Mouse (Mus musculus): ENCODE measurements at regions not wholly inside any gene's neighbourhood (a gene's known extent, or its start where the extent isn't known, plus 50 kb on each side); places are given as distances from the start of the nearest gene placed in this dataset.

DNA sequence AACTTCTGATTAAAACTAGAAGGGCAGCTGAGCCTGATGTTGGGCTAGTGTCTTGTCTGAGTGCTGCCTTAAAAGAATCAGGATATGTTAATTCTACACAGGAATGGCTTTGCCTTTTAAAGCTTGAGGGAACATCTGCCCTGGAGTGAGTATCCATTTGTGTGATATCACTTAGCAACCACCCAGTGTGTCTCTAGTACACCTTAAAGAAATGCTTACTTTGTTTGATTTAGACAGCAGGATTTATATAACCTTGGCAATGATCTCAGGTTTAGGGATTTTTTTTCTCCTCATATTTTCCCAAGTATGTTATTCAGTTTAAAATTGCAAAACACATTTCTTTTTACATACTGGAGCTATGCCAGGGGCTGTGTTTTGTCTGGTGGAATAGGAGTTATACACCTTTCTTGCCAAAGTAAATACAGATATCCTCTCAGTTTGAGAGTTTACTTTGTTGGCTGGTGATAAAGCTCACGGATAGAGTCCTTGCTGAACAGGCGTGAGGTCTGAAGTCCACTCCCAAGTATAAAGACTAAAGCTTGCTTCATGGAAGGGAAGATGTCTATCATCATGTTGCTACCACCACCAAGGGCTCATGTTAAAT is 206.6 kb downstream of the Rsl24d1 start:
- no peak for DNase-seq (ENCODE audit: low spot score in 2 of 2)

DNA sequence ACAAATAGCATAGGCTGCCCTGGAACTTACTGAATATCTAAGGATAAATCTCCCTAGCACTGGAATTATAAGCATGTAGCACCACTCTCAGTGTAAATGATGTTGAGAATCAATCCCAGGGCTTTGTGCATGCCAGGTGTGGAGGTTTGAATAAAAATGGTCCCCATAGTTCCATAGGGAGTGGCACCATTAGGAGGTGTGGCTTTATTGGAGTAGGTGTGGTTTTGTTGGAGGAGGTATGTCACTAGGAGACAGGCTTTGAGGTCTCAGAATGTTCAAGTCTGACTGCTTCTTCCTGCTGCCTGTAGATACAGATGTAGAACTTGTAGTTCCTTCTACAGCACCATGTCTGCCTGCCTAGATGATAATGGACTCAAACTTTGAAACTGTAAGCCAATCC is 217.8 kb downstream of the Rsl24d1 start:
- DNase-seq (ENCODE audit: low spot score in 2 of 2): no peak

DNA sequence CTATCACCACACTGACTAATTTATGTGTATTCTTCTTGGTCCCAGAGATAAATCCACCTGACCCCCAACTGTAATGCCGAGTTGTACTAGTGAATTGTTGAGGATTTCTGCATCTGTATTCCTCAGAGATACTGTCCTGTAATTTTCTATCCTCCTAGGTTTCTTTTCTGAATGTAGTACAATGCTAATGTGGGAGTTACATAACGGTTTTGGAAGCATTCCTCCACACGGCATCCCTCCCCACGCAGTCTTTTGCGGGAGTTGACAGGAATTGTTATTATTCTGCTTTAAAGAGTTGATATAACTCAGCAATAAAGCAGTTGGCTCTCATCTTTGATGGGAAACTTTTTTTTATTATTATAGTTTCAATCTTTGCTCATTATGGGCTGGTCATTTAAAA is 222.8 kb downstream of the Rsl24d1 start:
- DNase-seq (ENCODE audit: low spot score in 2 of 2): peak; percentile 5 to 6

DNA sequence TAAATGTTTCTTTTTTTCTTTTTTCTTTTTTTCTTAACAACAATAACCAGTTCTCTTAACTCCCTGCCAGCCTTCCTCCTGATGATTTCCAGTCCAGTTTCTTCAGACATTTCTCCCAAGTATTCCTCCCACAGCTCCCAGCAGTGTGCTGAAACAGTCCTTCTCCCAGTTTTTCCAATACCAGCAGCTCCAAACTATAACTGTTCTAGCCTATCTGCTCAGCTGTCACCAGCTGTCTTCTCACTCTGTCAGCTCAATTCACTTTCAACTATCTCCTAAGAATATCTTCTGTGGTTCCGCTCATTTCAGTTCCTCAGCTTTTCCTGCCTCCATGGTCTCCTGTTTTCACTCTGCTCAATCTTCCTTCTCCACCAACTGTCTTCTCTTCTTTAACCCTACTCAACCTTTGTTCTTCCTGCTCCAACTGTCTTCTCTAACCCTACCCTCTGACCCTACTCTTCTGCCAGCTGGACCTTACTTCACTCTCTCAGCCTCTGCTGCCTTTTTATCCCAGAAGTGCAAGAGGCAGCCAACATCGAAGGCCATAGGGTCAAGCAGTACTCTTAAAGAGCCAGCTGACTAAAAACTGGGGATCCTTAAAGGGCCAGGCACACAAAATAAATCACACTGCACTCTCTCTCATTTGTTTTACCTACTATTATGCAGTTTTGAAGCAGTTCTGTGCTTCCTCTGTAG is 224.0 kb downstream of the Rsl24d1 start:
- no peak for DNase-seq (ENCODE audit: low spot score in 2 of 2)

DNA sequence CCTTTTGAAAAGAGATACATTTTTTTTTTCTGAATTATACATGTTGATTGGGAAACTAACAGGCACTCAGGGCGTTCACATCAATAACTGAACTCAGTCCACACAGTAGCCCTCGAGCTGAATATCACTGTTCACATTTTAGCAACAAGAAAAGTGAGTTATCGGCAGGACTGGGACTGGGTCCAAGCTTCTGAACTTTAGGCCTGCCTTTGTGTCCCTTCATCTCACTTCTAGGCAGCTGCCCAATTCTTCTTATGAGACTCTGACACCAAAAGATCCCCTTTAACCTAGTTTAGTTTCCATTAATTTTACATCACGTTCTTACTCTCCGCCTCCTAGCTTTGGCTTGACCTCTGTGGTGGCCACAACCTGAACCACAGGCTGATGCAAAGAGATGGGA is 242.7 kb downstream of the Rsl24d1 start:
- DNase-seq (ENCODE audit: low spot score in 2 of 2): no peak

DNA sequence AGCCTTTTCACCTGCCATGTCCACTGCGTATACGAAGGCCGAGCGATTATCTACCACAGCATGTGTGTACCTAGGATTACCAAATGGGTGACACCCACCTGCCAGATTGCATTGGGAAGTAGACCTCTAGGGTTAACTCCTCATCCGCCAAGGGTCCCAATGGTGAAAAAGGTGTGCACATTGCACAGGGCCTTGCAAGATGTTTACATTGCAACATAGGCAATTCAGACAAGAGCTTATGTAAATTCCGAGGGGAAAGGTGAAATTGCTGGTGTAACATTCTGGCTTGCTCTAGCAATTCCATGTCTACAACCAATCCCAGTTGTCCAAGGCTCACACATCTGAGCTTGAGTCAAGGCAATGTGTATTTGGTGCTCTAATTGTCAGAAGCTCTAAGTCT is 245.7 kb downstream of the Rsl24d1 start:
- DNase-seq (ENCODE audit: low spot score in 2 of 2): no peak

DNA sequence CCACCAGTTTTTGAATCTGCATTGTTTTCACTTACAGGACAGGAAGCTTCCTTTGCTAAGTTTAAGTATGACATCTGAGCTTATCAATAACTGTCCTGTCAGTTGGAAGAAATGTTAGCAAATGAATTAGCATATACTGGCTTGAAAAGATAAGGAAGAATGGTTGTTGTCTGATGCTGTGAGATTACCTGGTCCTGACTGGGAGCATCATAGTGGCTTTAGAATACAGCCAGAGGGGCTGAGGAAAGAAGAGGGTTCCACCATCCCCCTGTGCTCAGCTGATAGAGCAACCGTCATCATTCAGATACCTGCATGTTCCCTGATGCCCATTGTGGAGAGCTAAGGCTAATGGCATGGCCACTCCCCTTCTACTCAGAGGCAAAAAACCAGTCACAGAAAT is 267.5 kb downstream of the Rsl24d1 start:
- DNase-seq (ENCODE audit: low spot score in 2 of 2): no peak

DNA sequence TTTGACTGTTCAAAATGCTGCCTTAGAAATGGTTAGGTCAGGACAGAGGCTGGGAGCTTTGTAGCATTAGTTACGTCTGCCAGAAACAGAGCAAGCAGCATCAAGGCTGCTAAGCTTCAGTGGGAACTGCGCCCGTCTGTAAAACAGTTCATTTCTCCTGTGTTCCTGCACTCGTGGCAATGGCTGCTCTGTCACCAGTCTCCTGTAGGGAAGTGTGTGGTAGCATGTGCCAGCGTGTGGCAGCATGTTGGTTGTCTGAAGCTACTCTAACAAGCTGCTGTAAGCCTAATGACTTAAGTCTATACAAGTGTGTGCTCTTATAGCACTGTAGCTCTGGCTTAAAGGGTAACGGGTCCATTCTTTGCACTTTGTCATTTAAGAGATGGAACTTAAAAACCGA is 278.8 kb downstream of the Rsl24d1 start:
- DNase-seq (ENCODE audit: low spot score in 2 of 2): no peak

DNA sequence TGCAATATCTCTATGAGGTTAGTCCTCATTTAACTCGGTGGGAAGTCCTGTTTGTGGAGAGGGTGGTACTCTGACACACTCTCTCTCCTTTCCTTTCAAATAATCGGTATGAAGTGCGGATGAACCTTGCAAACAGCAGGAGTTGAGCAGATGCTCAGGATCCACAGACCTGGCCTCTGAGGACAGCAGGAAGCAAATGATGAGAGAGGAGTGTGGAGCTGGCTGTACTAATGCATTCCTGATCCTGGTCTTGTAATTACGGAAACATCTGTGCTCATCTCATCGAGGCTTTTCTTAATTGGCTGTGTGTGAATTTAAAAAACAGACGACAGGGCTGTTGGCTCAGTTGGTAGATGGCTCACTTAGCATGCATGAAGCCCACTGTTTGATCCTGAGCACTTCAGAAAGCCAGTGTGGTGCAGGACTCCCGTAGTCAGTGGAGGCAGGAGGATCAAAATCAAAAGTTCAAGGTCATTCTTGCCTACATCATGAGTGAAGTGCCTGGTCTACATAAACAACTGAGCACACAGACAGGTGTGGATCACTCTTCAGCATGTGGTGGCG is 300.2 kb downstream of the Rsl24d1 start:
- DNase-seq (ENCODE audit: low spot score in 2 of 2): no peak

DNA sequence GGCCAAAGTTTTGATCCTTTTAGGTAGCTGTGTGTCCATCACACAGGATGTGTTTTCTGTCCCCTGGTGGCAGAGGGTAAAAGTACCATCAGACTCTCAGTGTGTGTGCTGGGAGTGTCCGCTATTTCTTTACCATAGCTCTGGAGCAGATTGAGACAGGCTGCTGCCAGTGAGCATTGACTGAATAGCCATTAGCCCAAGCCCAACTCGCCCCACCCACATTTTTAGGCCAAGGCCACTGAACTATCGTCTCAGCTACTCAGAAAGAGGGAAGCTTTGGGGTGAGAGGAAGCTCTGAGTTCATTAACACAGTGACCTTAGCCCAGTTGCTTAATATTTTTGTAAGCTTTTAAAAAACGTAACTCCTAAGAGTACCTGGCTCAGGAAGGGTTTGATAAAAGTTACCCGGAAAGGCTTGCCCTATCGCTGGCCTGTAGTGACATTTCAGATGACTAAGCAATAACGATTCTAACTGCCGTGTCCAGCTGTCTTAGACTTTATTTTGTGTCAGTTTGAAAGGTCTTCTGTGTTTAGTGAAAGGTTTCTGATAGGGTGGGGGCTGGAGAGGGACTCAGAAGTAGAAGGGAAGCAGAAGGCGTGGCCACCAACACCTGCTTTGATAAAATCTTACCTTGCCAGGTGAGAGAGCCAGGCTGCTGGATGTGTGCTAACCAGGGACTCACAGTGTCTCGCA is 303.0 kb downstream of the Rsl24d1 start:
- DNase-seq (ENCODE audit: low spot score in 2 of 2): no peak

Measured in left cerebral cortex, adult 18-20 months (tissue).